Mouse (Mus musculus) olfactory bulb, adult 2 months (tissue): Measurements from ENCODE around the gene Mtln.

Experiments used
- CTCF ChIP-seq: fragments of 200-500 bp; IDR thresholded peaks from 2 replicates; pipeline ENCODE4 v1.5.1; 2012; ENCODE audit warnings: low read depth, mild to moderate bottlenecking, low read length, moderate library complexity; ENCODE audit not compliant: insufficient read depth
- POLR2A ChIP-seq: fragments of 200-500 bp; IDR thresholded peaks from 2 replicates; pipeline ENCODE4 v1.6.1; 2012; ENCODE audit warnings: mild to moderate bottlenecking, low read depth, low read length, moderate library complexity; ENCODE audit not compliant: insufficient read depth

DNA sequence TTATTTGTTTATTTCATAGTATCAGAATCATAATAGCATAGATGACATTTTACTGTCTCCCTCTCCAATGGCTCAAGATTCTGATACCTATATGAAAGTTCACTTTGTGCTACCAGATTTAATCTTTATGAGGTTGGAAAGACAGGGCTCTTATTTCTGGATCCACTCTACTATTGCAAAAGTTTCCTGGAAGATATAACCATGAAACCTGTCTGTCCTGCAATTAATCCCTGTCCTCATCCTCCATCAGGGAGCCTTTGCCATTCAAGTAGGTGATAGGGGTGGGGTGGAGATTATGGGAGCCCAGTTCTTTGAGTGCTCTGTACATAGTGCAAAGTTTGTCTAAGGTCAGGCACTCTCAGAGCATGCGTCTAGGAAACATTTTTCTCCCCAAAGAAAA lies 49.1 kb upstream of the Mtln start:
- TF ChIP-seq POLR2A (no peak), CTCF (no peak)
